Mouse (Mus musculus) embryo, embryonic 9.5 days (tissue): ENCODE measurements around the gene Gm42791.

ENCODE experiments used
- DNase-seq: peaks from one replicate; pipeline ENCODE4 v3.0.0-alpha.2; 2017; ENCODE audit errors: extremely low spot score

The Gm42791 gene

GRCm38 (mm10) chr5:148873116-148873515 is 121.8 kb downstream of the Gm42791 start:
- DNase-seq, result no peak

GRCm38 (mm10) chr5:148869583-148869982 is 125.4 kb downstream of the Gm42791 start:
- DNase-seq, result no peak

GRCm38 (mm10) chr5:148867766-148868165 is 127.2 kb downstream of the Gm42791 start:
- no peak for DNase-seq

DNA sequence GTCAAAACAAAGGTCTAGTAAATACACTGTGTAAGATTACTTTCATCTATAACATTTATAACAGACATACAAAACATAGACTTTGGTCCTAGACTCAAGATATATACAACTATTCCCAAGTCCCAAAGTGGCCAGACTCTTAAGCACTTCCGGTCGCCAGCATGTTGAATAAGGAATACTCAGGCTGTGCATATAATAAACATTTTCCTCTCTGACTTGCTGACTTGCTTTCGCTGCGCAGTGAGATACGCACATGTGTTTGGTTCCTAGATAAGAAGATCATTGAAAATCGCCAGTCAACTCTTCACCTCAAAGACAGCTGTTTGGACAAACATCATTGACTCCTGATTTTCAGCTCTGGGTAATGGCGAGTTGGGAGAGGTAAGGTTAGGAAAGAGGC is 127.8 kb downstream of the Gm42791 start:
- DNase-seq, result no peak

- no peak for DNase-seq
Measured at GRCm38 (mm10) chr5:148866571-148866970, 128.4 kb downstream of the Gm42791 start.

- DNase-seq, result no peak
Measured at GRCm38 (mm10) chr5:148863409-148863808, 131.5 kb downstream of the Gm42791 start.

DNA sequence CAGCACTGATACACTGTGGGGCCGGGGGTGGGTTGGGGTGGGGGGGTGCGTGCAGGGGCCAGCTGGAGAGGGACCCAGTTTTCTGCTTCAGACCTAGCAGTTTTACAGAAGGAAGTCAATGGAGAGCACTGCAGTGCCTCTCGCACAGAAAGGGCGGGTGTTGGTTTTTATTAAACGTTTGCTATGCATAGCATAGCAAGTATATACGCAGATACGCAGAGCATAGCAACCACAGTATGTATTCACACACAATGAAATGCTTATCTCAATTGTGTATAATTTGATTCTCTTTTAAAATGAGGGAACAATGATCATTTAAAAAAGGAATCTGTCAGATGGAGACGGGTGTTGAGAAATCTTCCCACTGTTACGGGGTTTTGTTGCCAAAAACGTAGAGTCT is 132.1 kb downstream of the Gm42791 start:
- DNase-seq, result no peak

DNA sequence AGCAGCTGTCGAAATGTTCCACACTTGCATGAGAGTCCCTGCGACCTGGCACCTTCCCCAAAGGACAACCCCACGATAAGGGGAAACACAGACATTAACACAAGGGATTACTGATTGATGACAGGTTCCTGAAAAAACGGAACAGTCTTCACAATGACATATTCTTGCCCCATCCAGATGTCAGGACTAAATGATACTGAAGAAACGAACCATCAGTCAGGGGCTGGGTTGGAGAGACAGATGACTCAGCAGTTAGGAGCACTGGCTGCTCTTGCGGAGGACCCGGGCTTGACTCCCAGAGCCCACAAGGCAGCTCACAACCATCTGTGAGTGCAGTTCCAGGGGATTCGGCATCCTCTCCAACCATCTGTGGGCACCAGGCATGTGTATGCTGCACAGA is 132.8 kb downstream of the Gm42791 start:
- DNase-seq, result no peak

- no peak for DNase-seq
Measured at GRCm38 (mm10) chr5:148857522-148857921, 137.4 kb downstream of the Gm42791 start.

DNA sequence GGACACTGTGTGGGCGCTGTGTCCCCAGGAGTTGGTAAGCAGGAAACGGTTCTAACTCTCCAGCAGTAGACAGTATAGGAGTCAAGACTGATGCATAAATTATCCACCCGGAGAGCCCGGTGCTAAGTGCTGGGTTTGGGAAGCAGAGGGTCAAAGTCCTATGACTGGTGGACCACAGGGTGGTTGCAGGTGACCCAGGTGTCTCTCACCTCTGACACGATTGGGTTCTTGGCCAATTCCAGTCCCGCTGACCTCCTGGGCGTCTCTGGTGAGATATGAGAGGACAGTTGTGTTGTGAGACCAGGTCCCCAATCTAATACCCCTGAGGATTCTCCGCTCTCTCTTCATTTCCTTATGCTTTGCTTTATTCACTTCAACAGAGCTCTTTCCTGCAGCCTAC is 139.9 kb downstream of the Gm42791 start:
- DNase-seq, result no peak

DNA sequence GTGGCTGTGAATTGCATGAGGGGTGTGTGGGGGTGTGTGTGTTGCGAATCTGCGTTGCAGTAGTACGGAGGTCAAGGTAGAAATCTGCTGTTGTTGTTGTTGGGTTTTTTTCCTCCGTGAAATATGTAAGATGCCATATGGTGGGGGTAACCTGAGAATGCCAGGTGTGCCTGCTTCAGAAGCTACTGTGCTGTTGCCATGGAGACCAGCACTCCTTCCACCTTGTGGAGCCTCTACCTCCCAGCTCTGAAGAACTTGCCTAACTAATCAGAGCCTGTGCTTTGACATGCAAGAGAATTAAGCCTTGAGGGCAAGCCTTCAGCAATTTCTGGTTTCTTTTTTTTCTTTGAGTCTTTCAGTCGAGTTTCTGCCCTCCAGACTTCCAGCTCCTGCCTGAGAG is 140.8 kb downstream of the Gm42791 start:
- no peak for DNase-seq

GRCm38 (mm10) chr5:148849516-148849915 is 145.4 kb downstream of the Gm42791 start:
- DNase-seq, result no peak

DNA sequence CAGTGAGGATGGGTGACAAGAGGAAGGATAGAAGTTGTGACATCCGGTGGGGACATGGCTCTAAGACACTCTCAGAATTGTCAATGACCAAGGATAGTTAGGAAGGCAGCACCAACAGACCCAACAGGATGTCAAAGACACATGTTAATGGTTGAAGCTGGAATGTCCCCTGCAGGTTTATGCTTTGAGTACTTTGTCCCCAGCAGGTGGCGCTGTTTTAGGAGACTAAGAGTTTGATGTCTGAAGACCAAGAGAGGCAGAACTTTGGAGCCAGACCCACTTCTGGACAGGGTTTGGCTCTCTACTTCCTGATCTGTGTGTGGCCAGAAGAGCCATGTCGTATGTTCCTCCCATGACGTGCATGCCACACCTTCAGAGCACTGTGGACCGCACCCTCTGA is 147.9 kb downstream of the Gm42791 start:
- DNase-seq, result no peak
